Mouse (Mus musculus) thymus, postnatal 25 days (tissue): Measurements from ENCODE around the gene Bcl9.
A peak's percentile ranks its signal among the peaks of the same experiment; 100 is the strongest.

Experiments used
- DNase-seq: peaks from one replicate; pipeline ENCODE4 v3.0.0; 2022

The Bcl9 gene

DNA sequence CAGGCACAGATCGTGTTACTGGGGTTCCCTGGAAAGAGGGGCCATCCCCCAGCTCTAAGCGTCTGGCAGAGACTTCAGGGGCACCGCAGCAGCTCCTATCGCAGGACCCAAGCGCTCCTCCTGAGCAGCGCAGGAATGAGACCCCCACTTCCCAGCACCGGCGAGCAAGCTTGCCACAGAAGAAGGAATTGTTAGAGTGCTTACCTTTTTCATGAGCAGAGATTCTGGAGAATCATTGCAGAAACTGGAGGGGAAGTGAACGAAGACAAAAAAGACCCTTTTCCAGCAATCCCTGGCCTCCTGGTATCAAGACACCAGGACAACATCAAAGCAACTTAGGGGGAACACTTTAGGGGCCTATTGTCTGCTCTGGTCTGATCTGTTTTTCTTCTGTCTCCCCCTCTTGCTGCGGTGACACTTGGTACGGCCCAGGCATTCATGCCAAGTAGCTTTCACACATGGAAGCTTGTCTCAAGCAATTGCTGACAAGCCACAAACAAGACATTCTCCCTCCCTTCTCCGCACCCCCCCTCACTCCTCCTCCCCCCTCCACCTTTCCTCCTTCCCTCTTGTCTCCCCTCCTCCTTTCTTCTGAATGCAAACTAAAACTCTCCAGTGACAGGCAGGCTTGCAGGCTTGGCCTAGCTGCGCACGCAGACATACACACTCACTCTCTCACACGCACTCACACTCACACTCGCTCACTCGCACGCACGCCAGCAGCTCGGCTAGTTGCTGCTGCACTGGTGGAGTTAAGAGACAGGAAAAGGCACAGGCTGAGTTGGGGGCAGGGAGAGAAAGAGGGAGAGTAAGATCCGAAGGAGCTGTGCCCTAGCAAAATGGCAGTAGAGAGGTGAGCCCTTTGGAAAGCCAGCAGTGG lies at the start of gene Bcl9:
Gene Bcl9 (minus strand): TSS at position 365 of the 880 bp plus-strand sequence.
- peak; percentile 81 for DNase-seq

DNA sequence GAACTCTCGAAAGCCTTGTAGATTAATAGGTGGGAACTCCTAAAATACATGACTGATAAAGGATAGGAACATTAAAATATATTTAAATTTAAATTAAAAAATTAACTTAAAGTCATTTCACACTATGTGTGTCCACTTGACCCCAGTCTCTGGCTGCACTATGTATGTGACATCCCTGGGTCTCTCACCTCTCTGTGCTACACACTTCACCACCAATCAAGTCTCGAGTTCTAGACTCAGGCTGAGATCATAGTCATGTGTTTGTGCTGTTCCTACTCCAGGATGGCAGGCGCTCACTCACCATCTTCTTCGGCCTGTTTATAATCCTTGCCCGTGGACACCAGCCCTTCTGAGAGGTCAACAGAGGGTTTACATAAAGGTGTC lies 41.5 kb upstream of the Bcl9 start:
- DNase-seq, result no peak

DNA sequence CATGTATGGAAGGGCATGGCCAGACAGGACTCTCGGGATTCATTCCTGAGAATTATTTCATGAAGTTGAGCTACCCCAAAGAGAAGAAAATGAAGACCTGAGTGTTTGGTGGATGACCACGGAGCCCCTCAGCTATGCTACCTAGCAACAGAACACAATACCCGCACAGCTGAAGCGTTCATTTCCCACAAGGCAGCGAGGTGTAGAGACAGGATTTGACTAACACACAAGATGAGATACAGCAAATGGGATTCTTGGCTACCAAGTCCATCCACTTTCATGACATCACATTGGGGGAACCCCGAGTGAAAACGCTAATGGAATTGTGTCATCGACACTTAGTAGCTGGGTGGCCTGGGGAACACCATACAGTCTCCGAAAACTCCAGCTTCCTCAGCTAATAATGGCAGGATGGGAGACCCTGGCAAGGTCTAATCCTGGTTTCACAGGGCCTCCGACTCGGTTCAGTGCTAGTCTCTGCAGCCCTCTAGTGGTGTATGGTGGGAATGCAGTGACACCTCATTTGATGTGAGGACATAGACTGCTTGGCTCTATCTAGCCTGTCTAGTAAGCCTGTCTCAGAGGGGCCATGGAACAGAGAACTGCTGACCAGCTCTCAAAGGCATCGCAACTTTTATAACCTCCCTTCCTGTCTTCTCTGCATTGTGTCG lies 40.9 kb upstream of the Bcl9 start:
- DNase-seq, result peak; percentile 83

DNA sequence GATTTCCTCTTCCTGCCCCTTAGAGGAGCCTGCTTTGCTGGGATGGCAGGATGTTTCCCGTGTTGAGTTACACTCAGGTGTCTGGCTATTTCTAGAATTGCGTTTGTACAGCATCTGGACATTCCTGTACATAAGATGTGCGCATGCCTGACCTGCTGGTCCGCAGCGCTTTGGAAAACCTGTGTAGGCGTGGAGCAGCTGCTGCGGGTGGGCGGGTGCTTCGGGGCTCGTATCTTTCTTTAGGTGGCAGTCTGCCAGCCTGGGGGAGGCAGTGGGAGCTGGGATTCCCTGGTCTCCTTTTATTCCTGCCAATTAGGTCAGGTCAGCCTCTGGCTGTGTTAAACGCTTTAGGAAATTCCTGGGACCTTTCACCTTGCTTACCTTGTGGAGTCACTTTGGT lies 39.6 kb upstream of the Bcl9 start:
- DNase-seq, result no peak

DNA sequence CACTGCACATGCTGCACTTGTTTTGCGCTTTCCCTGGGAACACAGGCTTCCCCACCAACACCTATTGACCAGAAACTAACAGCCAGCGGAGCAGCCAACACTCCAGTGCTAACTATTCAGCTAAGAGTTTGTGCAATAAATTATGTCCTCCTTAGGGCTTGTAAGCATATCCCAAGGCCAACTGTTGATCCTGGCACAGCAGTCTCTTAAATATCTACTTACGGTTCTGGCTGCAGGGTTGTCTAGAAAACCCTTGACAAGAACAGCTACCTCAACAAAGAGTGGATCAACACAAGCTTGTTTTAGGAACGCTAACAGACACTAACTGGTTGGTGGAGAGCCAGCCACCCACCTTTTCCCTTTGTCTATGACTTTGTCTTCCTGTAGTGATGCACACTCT lies 38.6 kb upstream of the Bcl9 start:
- DNase-seq, result no peak

DNA sequence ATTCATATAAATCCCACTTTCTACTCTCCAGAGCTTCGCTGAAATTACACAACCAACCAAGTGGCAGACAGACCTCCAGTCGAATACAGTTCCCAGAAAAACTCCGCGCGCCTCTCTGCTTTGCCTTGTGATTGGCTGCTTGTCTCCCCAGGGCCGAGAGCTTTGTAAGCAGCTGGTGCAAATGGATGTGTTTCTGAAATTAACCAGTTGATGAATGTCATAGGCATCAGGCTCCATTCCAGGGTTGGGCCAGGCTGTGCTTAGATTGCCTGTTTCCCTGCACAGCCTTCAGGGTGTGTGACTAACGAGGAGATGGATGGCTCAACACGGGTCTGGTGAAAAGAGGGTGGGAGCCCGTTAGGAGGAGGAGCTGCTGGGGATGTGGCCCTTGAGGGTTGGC lies 36.9 kb upstream of the Bcl9 start:
- DNase-seq, result no peak

DNA sequence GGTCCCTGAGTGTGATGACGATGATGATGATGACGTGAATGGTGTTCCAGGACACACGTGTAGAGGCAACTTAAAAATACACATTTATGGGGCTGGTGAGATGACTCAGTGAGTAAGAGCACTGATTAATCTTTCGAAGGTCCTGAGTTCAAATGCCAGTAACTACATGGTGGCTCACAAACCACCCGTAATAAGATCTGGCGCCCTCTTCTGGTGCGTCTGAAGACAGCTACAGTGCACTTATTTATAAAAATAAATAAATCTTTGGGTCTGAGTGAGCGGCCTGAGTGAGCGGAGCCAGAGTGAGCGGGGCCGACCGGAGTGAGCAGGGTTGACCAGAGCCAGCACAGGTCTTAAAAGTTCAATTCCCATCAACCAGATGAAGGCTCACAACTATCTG lies 34.5 kb upstream of the Bcl9 start:
- DNase-seq, result peak; percentile 37

DNA sequence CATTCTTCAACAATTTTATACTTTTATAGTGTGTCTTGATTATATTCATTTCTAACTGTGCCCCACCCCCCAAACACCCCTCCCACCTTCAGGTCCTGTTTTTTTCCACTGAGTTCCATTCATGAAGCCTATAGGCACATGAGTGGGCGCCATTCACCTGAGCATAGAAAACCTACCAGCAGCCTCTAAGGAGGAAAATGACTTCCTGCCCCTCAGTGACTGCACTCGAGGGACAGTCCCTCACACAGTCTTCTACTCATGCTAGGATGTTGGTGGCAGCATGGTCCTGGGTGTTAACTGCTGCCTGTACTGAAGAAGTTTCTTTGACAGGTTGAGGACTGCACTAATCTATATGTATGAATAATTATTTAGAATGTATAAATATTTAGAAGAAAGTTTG lies 30.1 kb upstream of the Bcl9 start:
- no peak for DNase-seq

DNA sequence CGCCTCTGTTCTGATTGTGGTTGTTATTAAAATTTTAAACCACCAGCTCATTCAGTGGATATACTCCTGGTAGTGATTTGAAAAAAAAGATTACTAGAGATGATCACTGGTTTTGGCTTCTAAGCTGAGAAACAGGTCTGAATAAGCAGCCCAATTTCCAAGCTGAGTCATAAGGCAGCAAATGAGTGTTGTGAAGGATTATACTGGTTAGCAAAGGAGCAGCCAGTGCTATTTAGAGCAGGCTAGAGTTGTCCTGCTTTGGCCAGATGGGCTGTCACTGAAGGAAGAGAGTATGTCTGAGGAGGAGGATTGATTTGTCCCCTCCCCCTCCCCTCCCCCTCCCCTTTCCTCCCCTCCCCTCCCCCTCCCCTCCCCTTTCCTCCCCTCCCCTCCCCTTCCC lies 29.6 kb upstream of the Bcl9 start:
- no peak for DNase-seq

DNA sequence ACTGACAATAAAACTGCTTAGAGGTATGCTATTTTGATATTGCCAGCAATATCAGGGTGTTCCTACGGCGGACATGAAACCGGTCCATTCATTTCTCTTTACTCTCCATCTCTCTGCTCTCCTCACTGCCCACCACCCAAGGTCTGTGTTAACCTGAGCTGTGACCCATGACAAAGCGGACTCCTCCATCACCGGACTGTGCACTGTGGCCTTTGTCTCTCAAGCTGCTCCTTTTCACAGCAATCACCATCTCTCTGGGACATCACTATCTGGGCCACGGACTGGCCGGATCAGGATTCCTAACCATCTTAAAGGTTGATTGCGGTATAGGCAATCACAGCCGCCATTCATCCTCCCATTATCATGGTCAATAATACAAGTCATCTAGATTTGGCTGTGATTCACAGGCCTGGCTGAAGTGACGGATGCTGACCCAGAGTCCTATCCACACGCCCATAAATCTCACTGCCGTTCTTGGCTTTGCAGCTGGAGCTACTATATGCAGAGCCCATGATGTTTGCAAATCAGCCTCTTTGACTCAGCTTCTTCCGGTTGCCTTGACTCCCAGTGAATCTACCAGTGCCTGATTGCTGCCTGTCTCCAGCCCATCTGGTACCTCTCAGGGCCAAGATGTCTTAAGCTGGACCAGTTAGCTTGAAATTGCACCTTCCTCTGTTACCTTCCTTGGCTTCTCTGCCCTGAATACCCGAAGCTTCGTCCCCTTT lies 28.1 kb upstream of the Bcl9 start:
- DNase-seq, result no peak

DNA sequence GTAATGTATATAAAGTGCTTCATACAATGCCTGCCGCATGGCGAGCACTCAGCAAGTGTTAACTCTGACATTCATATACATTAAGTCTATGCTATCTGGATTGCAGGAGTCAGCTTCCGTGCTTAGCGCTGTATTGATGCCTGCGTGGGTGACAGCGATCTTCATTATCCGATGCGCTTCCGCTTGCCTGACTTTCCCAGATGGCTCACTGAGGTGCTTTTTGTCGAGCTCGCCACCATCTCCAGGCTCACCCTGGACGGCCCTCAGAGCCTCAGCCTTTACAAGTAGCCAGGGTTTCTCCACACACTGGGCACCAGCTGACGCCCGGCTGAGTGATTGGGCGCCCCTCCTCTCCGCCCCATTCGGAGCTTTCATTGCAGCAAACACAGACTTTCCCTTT lies 26.3 kb upstream of the Bcl9 start:
- no peak for DNase-seq

DNA sequence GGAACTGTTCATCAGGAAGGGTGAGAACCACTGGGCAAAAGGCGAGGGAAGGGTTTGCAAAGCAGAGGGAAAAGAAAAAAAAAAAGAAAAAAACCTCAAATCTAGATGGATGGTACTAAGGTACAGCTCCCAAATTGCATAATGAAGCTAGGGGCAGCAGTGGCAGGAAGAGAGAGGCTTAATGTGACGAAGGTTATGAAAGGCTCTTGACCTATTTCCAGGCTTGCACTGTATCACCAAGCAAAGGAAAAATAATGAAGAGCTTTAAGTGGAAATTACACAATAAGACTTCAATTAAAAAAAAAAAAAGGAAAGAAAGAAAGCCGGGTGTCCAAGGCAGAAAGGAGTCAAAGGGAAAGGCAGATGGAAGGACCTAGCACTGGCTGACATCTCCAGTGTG lies 19.6 kb upstream of the Bcl9 start:
- DNase-seq, result no peak

DNA sequence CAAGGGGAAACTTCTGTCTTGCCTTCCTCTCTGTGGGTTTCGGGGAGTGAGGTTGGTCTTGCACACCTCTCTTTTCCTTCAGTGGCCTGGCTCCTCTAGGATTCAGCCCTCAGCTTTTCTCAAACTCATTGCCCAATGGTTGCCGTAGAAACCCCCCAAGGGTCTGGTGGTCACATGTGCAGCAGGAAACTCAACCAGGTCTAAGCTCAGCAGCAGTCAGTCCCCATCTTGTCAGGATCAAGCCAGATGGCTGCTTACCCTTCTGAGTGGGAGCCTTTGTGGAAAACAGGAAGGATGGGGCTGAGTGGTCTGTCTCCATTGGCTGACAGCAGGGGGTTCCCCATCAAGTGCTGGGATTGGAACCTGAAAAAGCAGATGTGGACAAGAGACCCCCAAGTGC lies 15.7 kb upstream of the Bcl9 start:
- no peak for DNase-seq

DNA sequence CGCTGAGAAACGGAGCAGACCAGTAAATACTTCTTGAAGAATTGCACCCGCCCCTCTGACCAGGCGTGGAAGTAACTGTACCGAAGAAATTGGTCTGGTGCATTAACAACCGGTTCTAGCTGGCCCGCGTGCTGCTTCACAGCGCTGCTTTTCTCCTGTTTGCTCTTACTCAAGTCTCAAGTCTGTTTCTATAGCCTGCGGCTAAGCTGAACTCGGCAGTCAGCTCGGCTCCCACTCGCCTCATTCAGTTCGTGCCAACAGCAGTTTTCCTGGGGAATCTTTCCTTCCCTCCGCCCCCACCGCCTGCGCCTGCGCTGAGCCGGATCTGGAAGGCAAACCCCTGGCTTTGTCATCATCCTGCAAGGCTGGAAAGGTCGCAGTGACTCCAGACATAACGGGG lies 14.3 kb upstream of the Bcl9 start:
- DNase-seq, result no peak

DNA sequence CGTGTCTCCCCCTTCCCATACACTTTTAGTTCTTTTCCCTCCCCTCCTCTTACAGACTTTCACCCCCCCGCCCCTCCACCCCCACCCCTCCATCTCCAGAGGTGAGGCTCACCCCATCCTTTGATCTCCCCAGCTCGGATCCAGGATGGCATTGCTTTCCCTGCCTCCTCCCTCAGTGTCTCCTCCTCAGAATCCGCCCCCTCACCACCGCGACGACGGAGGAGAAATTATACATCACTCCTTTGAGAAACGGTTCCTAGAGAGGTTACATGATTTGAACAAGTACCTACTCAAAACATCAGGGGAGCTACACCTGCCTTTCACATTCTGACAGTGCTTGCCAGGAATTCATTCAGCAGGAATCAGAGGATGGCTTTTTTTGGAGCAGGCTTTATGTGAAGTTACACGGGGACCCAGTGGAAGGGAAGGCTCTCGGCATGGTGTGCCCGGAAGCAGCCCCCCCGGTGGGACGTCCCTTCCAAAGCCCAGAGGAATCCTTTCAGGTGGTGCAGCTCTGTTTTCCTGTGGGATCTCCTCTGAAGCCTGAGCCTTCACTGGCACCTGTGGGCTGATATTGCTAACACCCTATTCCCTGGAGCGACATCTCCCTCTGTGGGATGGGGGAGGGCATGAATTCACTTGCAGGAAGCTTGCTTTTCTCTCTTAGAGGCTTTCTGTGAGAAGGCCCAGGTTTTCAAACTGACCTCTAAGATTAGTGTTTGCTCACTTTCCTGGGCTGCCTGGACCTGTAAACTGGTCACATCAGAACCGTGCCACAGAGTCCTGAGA lies 12.2 kb upstream of the Bcl9 start:
- no peak for DNase-seq

DNA sequence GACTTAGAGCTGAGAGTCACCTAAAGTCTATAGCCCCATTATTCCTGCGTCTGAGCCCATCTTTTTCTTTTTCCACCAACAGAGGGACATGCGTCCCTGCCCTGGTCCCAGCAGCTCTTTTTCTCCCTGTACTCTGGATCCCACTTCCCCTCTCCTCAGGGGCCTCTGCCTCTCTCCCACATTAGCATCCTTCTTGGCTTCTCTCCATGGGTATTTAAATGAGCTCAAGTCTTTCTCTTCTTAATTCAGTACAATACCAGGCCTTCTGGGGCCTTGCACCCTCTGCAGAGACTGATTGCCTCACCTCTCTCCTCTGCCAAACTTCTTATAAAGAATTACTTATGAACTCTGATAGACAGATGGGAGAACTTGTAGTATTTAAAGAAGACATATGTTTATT lies 10.7 kb upstream of the Bcl9 start:
- DNase-seq, result no peak

DNA sequence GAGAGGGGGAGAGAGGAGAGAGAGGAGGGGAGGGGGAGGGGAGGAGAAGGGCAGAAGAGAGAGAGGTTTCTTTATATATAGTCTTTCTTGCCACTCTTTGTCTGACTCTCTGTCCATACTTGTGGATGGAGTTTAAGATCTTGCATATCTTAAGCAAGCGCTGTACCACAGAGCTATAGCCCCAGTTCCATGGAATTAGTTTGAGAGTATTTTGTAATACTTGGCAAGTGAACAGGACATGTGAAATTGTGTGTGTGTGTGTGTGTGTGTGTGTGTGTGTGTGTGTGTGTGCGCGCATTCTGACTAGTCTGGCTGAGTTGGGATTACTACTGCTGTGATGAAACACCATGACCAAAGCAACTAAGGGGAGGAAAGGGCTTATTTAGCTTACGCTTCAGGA lies 8.2 kb upstream of the Bcl9 start:
- DNase-seq, result no peak

DNA sequence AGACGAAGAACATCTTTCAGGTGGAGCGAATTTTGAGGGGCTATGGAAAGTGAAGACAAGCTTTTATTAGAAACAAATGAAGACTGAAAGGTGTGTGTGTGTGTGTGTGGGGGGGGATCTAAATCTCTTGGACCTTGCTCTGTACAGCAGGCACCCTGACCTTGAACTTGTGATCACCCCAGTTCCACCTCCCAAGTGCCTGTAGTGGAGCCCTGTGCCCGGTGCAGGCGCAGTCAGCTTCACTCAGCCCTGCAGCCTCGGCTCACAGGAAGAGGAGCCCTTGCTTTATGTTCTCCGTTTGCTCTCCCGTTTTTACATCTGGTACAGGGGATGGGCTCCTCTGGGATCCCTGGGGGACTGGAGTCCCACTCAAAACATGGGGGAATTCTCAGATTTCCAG lies 3.9 kb upstream of the Bcl9 start:
- DNase-seq, result no peak

DNA sequence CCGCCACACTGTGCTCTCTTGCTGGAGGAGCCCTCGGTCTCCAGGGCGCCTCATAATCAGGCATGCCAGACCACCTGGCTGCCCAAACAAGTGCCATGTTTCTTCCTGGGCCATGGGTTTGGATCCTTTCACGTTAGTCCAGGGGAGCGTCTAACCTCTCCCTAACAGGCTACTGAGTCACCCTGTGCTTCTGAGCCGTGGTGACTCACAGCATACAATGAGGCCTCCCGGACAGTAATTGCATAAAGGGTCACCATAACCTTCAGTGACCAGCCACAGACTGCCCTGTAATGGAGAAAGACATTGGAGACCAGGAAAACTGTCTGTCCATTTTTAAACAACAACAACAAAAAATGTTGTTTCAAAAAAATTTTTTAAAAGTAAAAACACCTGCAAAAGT lies 2.7 kb upstream of the Bcl9 start:
- no peak for DNase-seq

DNA sequence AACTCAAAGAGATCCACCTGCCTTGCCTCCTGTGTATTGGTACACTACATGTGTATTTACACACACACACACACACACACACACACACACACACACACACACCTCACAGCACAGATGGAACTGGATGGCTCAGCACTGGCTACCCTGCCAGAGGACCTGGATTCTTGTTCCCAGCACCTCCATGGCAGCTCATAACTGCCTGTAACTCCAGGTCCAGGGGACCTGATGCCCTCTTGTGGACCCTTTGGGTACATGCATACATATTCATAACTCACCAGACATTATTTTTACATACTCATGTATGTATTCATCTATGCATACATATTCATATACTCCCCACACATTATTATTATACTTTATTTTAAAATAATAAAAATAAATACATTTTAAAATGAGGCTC lies 2.2 kb upstream of the Bcl9 start:
- no peak for DNase-seq

DNA sequence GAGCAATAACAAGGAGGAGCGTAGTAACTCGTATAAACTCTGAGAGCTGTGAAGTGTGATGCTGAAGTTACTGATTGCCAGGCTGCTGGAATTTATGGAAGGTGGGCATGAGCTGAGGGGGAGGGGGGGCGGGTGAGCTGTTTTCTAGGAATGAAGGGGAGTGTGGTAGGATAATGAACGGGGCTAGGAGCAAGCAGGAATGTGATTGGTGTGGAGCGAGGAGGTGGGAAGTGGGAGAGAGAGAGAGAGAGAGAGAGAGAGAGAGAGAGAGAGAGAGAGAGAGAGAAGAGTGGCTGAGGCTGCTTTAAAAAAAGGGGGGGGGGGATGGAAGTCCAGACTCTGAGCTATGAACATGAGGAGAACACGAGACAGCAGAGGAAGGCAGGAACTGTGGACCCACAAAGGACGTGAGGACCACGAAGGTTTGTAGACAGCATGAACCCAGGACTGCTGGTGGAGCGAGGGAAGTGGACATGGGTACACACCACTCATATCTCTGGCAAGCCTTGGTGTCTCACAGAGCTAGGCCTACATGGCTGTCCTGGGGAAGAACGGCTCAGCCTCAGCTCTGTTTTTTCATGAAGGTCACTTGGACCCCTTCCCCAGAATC lies 1.2 kb upstream of the Bcl9 start:
- DNase-seq, result no peak

DNA sequence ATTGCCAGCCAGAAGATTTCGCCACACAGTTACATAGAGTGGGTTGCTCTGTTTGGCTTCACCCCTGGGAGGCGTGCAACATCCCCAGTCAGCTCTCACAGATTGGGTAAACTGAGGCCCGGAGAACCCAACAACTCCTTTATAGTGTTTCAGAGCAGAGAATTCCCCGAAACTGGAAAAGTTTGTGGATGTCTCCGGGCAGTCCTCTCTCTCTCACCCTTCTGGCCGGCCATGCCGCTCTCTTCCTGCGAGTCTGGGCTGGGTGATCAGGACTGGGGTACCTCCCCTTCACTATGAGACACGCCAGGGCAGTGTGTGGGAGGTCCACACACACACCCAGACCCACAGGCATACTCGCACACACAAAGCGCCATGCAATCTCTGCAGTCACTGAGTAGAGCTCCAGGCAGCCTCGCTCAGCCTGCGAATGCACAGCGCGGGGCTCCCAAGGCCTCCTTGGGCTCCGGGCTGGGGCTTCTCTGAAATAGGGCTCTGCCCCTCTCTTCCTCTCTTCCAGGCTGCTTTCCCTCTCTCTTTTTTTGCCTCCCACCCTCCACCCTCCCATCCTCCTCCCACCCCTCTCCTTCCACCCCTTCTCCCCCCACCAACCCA lies 670 bp downstream of the Bcl9 start:
- peak; percentile 49 for DNase-seq
